Mouse (Mus musculus) liver, adult 2 months (tissue): ENCODE results near the gene St6galnac3.

Experiments
- CTCF ChIP-seq: fragments of 200-500 bp; IDR thresholded peaks from 2 replicates; pipeline ENCODE4 v1.5.1; 2011; ENCODE audit warnings: low read depth, low read length, control low read depth
- POLR2A ChIP-seq: fragments of 200-500 bp; IDR thresholded peaks from 2 replicates; pipeline ENCODE4 v1.6.1; 2011; ENCODE audit warnings: low read length, control low read depth; ENCODE audit not compliant: insufficient read depth; ENCODE audit errors: extremely low read depth

DNA sequence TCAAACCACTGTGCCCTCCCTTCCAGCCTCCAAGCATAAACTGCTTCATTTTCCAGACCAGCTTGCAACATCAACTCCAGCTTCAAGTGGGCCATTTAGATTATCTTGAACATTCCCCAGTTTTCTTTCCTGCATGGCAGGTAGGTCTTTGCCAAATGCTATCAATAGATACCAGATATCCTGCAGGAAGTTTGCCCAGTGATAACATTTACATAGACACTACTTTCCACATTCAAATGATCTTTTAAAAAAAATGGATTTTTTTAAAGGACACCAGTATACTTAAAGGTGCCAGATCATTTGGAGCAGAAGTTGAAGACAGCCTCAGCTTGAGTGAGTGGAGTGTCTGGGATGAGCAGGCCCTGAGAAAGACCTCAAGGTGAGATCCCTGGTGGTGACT, 34.3 kb upstream of the St6galnac3 start:
- TF ChIP-seq CTCF (no peak), POLR2A (no peak)
